Mouse (Mus musculus): ENCODE measurements at regions not wholly inside any gene's neighbourhood (a gene's known extent, or its start where the extent isn't known, plus 50 kb on each side); places are given as distances from the start of the nearest gene placed in this dataset.

DNA sequence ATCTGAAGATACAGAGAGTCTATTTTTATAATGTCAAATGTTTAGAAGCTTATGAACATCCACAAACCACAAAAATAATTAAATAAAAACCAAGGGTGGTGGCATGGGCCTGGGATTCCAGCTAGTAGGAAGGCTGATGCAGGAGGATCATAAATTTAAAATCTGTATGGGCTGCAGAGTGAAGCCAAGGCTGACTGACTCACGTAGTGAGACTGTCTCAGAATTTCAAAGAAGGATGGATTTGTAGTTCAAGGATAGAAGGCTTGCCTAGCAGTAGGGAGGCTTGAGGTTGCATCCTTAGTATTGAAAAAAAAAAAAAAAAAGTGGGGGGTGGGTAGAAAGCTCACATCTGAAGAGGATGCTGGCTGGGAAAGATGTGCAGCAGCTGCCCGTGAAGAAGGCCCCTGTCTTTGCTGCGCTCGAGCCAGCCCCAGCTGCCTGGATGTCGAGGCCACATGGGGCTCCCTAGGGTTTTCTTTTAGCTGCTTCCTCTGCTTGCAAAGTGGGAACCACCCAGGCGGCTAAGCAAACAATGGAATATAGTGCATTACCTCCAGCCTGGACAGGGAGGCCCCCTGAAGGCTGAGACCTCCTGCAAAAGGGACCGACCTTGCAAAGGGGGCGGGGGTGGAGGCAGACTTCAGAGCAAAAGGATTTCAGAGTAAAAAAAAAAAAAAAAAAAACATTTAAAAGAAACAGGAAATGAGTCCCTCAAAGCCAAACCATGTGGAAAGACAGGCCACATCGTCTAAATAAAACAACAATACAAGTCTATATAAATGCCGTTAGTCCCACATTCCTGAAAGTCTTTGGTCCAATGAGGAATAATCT, 101.3 kb downstream of the Tmco5 start:
- TF ChIP-seq GATA1 (IDR thresholded peaks at IDR 0.05; ENCODE audit: borderline replicate concordance, low read length) (no peak), FLI1 (IDR thresholded peaks at IDR 0.05; ENCODE audit: low read length) (no peak)

Data from megakaryocyte, embryonic 14.5 days (primary cell).